Mouse (Mus musculus) stomach, postnatal 0 days (tissue): ENCODE data around the gene Serpina5. TPM values are rescaled to one million over a fixed set of nuclear protein-coding genes. Genes with fewer than 3 reads are reported as not detected.

ENCODE experiments used
- ATAC-seq: fragments of 200-750 bp; cut with Nextera tagmentation; 2 replicates; pipeline ENCODE4 v1.8.0; 2017; ENCODE audit not compliant: low FRiP score, low TSS enrichment
- DNase-seq: peaks from one replicate; pipeline ENCODE4 v3.0.0-alpha.2; 2016; ENCODE audit warnings: low spot score
- H3K27ac ChIP-seq: fragments of 300-500 bp; sonication (generic); replicated peaks from 2 replicates; pipeline ENCODE4 v1.5.1; 2014; ENCODE audit warnings: mild to moderate bottlenecking, control low read depth
- H3K27me3 ChIP-seq: fragments of 300-500 bp; sonication (generic); 2 replicates; pipeline ENCODE4 v1.6.1; 2014; ENCODE audit warnings: low read length; ENCODE audit not compliant: control insufficient read depth, insufficient read depth
- H3K36me3 ChIP-seq: fragments of 300-500 bp; sonication (generic); 2 replicates; pipeline ENCODE4 v1.6.1; 2014; ENCODE audit warnings: low read length, mixed read lengths; ENCODE audit not compliant: control insufficient read depth, insufficient read depth
- H3K4me1 ChIP-seq: fragments of 300-500 bp; sonication (generic); replicated peaks from 2 replicates; pipeline ENCODE4 v1.6.1; 2014; ENCODE audit warnings: antibody characterized with exemption; ENCODE audit not compliant: control insufficient read depth, insufficient read depth
- H3K4me2 ChIP-seq: fragments of 300-500 bp; sonication (generic); replicated peaks from 2 replicates; pipeline ENCODE4 v1.6.1; 2014; ENCODE audit warnings: low read depth, mild to moderate bottlenecking, control low read depth, moderate library complexity
- H3K4me3 ChIP-seq: fragments of 300-500 bp; sonication (generic); 2 replicates; pipeline ENCODE4 v1.5.1; 2014; ENCODE audit warnings: low read depth, low read length, control low read depth
- H3K9ac ChIP-seq: fragments of 300-500 bp; sonication (generic); 2 replicates; pipeline ENCODE4 v1.6.1; 2014; ENCODE audit warnings: mild to moderate bottlenecking, low read length, control low read depth, mixed read lengths
- H3K9me3 ChIP-seq: fragments of 300-500 bp; sonication (generic); 2 replicates; pipeline ENCODE4 v1.6.1; 2016; ENCODE audit warnings: low read length; ENCODE audit not compliant: control insufficient read depth
- CTCF ChIP-seq: IDR thresholded peaks from 2 replicates; pipeline ENCODE4 v1.5.1; 2016; ENCODE audit warnings: antibody characterized with exemption, low read depth, mild to moderate bottlenecking, moderate library complexity
- EP300 ChIP-seq: optimal IDR thresholded peaks from 2 replicates; pipeline ENCODE3; 2016; ENCODE audit warnings: antibody characterized with exemption
- WGBS: fragments of 180-500 bp; shearing (Covaris S2); extraction: QIAGEN DNeasy Blood & Tissue Kit; methylation state at CpG from one replicate; pipeline ENCODE4 v1.1.7; 2014; 5-methylcytosine and 5-hydroxymethylcytosine counted together
- polyA plus RNA-seq: library from polyadenylated mRNA; unstranded; fragments of >200 nt; fragmentation: Nextera tagmentation; extraction: Ambion mirVana; gene quantifications from 2 replicates; pipeline ENCODE4 v1.2.1, GENCODE M21; 2015

Gene Serpina5
- polyA plus RNA-seq, 1 experiment from 2014 or later, result 0.07 TPM

DNA sequence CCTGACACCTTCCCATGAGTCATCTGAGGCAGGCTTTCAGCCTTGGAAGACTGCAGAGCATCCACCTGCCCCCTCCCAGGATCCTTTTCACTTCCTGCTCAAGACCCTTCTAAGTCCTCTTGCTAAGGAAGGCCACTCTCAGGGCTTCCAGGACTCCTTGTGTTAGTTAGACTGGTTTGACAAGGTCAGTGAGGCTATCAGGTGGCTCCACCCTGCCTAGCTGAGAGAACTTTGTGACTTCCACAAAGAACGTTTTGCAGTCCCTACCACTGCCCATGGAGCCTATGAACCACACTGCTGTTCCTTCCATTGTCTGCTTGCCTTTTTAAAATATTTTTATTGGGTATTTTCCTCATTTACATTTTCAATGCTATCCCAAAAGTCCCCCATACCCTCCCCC lies 29.2 kb upstream of the Serpina5 start:
- TF ChIP-seq CTCF (no peak), EP300 (no peak)
- Histone ChIP-seq H3K4me2 (no peak overlapping the region), H3K27me3 (no peaks in the 10 kb centered on the region), H3K27ac (no peak overlapping the region), H3K9me3 (no peaks in the 10 kb centered on the region), H3K36me3 (no peaks in the 10 kb centered on the region), H3K4me1 (no peaks in the 10 kb centered on the region), H3K4me3 (no peak overlapping the region), H3K9ac (no peak overlapping the region)
- peak; percentile 34 for DNase-seq
- ATAC-seq, result 0 out of 2 replicates have a peak, but pooled peaks have one; percentile 30
- WGBS, result 12% methylated on average over 1 of the region's 1 CpGs

DNA sequence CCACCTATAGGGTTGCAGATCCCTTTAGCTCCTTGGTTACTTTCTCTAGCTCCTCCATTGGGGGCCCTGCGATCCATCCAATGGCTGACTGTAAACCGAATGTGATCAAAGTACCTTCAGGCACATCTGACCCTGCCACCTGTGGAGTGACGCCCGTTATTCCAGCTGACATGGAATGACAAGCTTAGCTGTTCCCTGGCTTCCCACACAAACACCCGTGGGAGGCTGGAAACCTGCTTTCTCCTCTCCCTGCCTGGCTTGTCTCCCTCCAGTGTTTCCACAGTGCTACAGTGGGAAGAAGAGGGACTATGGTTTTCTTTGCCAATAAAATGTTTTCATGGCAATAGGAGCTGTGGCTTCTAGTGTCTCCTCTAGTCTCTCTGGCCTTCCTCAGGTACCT lies 28.6 kb upstream of the Serpina5 start:
- Histone ChIP-seq H3K4me1 (no peaks in the 10 kb centered on the region), H3K27ac (no peak overlapping the region), H3K36me3 (no peaks in the 10 kb centered on the region), H3K4me3 (no peak overlapping the region), H3K27me3 (no peaks in the 10 kb centered on the region), H3K9ac (no peak overlapping the region), H3K4me2 (no peak overlapping the region), H3K9me3 (no peaks in the 10 kb centered on the region)
- ATAC-seq, result no peak
- WGBS, result 60% methylated on average over 5 of the region's 5 CpGs
- no peak for DNase-seq
- TF ChIP-seq EP300, result no peak
- TF ChIP-seq CTCF, result no peak

DNA sequence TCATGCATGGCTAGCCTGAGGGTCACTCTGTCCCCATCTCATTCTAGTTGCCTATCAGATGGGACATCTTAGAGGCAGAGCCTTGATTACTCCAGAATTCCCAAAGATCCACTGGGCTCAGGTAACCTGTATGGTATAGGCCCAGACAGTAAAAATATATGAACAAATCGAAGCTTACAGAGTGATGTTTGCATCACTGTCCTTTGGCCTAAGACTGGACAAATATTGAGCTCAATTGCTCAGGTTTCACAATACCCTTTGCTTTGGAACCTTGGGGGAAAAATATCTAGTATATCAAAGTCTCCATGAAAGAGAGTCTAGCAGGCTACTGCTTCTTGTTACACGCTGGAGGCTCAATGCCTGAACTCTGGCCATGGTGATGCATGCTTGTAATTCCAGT lies 10.8 kb upstream of the Serpina5 start:
- H3K9me3 ChIP-seq, result no peaks in the 10 kb centered on the region
- no peaks in the 10 kb centered on the region for H3K36me3 ChIP-seq
- ATAC-seq (no peak), DNase-seq (no peak)
- no peak overlapping the region for H3K4me2 ChIP-seq
- H3K27ac ChIP-seq, result no peak overlapping the region
- no peak overlapping the region for H3K9ac ChIP-seq
- H3K4me1 ChIP-seq, result no peaks in the 10 kb centered on the region
- H3K4me3 ChIP-seq, result no peak overlapping the region
- TF ChIP-seq EP300, result no peak
- TF ChIP-seq CTCF, result no peak
- WGBS, result 69% methylated on average over 2 of the region's 2 CpGs
- H3K27me3 ChIP-seq, result no peaks in the 10 kb centered on the region

DNA sequence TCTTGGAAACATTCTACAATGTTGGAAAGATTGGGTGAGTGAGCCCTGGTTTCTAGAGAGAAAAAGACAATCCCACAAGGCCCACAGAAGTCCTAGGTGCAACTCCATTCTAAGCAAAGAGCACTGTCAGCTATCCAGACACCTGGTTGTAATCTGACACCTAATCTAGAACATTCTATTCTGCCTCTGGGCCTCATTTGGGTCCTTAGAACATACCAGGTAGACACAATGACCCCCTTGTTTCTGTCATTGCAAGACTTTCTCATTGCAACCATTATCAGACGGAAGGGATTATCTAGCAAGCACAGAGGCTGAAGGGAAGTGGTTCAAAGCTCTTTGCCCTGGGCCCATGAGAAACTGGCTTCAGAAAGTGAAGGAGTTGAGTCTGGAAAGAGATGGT lies 9.6 kb upstream of the Serpina5 start:
- 87% methylated on average over 1 of the region's 1 CpGs for WGBS

DNA sequence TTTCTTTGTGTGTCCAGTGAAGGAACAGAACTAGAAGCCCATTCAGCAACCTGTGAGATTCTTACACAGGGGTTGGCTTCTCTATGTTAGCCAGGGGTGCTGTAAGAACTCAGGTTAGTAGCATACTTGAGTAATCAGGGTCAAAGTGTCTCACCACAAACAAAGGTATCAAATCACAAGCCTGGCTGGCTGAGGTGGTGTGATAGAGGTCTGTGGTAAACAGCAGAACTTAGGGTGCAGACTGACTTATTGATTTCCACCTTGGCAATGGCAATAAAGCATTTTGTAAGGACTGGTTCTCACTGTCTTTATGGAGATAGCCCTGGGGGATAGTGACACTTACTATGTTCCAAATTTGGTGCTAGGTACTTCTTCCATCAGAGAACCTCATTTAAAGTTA lies 4.9 kb downstream of the Serpina5 start:
- no peaks in the 10 kb centered on the region for H3K36me3 ChIP-seq
- no peak overlapping the region for H3K27ac ChIP-seq
- no peaks in the 10 kb centered on the region for H3K9me3 ChIP-seq
- no peaks in the 10 kb centered on the region for H3K4me1 ChIP-seq
- no peak overlapping the region for H3K4me2 ChIP-seq
- DNase-seq (no peak), ATAC-seq (no peak)
- H3K9ac ChIP-seq, result no peak overlapping the region
- no peaks in the 10 kb centered on the region for H3K27me3 ChIP-seq
- no peak overlapping the region for H3K4me3 ChIP-seq
- TF ChIP-seq EP300 (no peak), CTCF (no peak)

More for the DNA sequence above, 9.6 kb upstream of the Serpina5 start:
- ATAC-seq (no peak), DNase-seq (no peak)
- Histone ChIP-seq H3K27me3 (no peaks in the 10 kb centered on the region), H3K27ac (no peak overlapping the region), H3K4me2 (no peak overlapping the region), H3K36me3 (no peaks in the 10 kb centered on the region), H3K9me3 (no peaks in the 10 kb centered on the region), H3K4me1 (no peaks in the 10 kb centered on the region), H3K4me3 (no peak overlapping the region), H3K9ac (no peak overlapping the region)
- TF ChIP-seq CTCF (no peak), EP300 (no peak)

DNA sequence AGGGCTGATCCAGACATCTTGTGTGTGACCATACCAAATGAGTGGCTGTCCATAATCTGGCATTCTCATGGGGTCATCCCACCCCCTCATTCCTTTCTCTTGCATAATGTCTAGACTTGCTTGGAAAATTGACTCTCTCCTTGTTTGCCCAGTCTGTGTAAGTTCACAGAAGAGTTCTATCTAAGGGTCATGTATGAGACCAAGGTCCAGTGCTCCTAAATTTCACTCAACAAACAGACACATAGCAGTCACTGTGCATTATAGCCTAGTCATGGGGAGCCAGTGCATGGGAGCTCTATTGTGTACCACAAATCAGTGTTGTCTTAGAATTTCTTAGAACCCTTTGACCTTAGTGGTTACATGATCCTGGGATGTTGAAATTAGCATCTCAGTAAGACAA lies 6.0 kb downstream of the Serpina5 start:
- Histone ChIP-seq H3K36me3 (no peaks in the 10 kb centered on the region), H3K9me3 (no peaks in the 10 kb centered on the region), H3K9ac (no peak overlapping the region), H3K27me3 (no peaks in the 10 kb centered on the region), H3K4me3 (no peak overlapping the region), H3K27ac (no peak overlapping the region), H3K4me2 (no peak overlapping the region), H3K4me1 (no peaks in the 10 kb centered on the region)
- ATAC-seq (no peak), DNase-seq (no peak)
- no peak for TF ChIP-seq EP300
- TF ChIP-seq CTCF, result no peak
